Mouse (Mus musculus): ENCODE results near the gene Insyn1. TPM values are rescaled to one million over a fixed set of nuclear protein-coding genes. Genes with fewer than 3 reads are reported as not detected.

The Insyn1 gene
- polyA plus RNA-seq (2014; fragmentation: Illumina TruSeq; extraction: RNeasy Lipid Tissue Mini Kit (QIAGEN cat#74804); ENCODE audit: low read depth, low replicate concordance): not detected

DNA sequence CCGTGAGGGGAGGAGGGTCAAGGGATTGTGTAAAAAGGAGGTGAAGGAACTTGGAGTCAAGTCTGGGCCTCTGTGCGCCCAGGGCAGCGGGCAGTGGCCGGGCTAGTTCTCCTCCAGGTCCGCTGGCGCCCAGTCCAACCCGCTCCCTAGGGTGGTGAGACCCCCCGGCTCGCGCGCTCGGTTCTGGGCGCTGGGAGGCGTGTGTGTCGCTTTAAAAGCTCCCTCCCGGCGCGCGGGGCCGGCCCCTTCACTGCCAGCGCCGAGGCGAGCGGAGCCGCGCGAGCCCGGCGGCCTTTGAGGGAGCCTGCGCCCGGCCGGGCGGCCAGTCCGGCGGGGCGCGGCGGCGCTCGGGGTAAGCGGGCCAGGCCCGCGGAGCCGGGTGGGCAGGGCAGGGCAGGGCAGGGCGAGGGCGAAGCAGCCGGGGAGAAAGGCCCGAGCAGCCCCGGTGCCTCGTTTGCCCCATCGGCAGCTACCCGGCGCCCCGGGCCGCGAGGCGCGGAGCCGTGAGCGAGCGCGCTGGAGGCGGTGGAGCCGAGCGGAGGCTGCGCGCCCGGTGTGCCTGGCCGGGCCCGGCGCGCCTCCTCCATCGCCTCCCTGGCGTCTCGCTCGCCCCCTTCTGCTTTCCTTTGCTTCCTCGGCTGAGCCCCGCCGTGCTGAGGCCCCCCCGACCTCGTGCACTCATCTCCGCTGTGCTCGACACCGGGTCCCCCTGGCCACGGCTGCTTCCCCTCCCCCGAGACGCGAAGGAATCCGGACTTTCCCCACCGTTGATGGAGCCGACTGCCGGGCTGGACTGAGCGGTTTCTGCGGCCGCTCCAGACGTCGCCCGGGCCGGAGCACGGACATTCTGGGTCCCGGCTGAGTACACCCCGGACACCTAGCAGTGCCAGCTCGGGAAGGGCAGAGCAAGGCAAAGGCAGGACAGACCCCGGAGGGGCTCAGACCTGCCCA is at the start of gene Insyn1:
Gene Insyn1 (plus strand): TSS at position 753 of the 951 bp plus-strand sequence.

Other genes starting within 250 kb of the Insyn1 start
- 2.6 TPM for gene Pml, start 238.8 kb upstream of the Insyn1 start, polyA plus RNA-seq (2014; fragmentation: Illumina TruSeq; extraction: RNeasy Lipid Tissue Mini Kit (QIAGEN cat#74804); ENCODE audit: low read depth, low replicate concordance)
- 7.3 TPM for gene Stoml1, start 235.4 kb upstream of the Insyn1 start, polyA plus RNA-seq (2014; fragmentation: Illumina TruSeq; extraction: RNeasy Lipid Tissue Mini Kit (QIAGEN cat#74804); ENCODE audit: low read depth, low replicate concordance)
- gene Loxl1, start 175.4 kb upstream of the Insyn1 start, polyA plus RNA-seq (2014; fragmentation: Illumina TruSeq; extraction: RNeasy Lipid Tissue Mini Kit (QIAGEN cat#74804); ENCODE audit: low read depth, low replicate concordance): 1.6 TPM
- not detected for gene Tbc1d21, start 118.1 kb upstream of the Insyn1 start, polyA plus RNA-seq (2014; fragmentation: Illumina TruSeq; extraction: RNeasy Lipid Tissue Mini Kit (QIAGEN cat#74804); ENCODE audit: low read depth, low replicate concordance)
- gene Cd276, start 66.8 kb downstream of the Insyn1 start, polyA plus RNA-seq (2014; fragmentation: Illumina TruSeq; extraction: RNeasy Lipid Tissue Mini Kit (QIAGEN cat#74804); ENCODE audit: low read depth, low replicate concordance): 0.32 TPM
- gene Nptn, start 93.6 kb downstream of the Insyn1 start, polyA plus RNA-seq (2014; fragmentation: Illumina TruSeq; extraction: RNeasy Lipid Tissue Mini Kit (QIAGEN cat#74804); ENCODE audit: low read depth, low replicate concordance): 758 TPM